Mouse (Mus musculus) ES-E14 (cell line): ENCODE results near the gene Lhfpl2. TPM values are rescaled to one million over a fixed set of nuclear protein-coding genes. Genes with fewer than 3 reads are reported as not detected.

Experiments used
- DNase-seq: peaks from one replicate; pipeline ENCODE4 v3.0.0-alpha.2; 2013; ENCODE audit warnings: low read depth, low spot score
- H3K27ac ChIP-seq: 2 replicates; pipeline ENCODE4 v1.5.1; 2012; ENCODE audit warnings: low read depth, mild to moderate bottlenecking, low read length, moderate library complexity, mixed read lengths; ENCODE audit not compliant: poor library complexity, insufficient read depth, severe bottlenecking
- H3K36me3 ChIP-seq: 2 replicates; pipeline ENCODE4 v1.6.1; 2012; ENCODE audit warnings: mild to moderate bottlenecking, low read length, moderate library complexity, mixed read lengths; ENCODE audit not compliant: control insufficient read depth, poor library complexity, insufficient read depth, severe bottlenecking
- H3K4me1 ChIP-seq, 2 experiments: fragments of 150-350 bp in 1 of 2; sonication (generic) in 1 of 2; 2 replicates each; pipeline ENCODE4 v1.6.1; 2012; ENCODE audit warnings: low read length in 2 of 2, mild to moderate bottlenecking in 1 of 2, mixed read lengths in 1 of 2; ENCODE audit not compliant: control insufficient read depth in 2 of 2, insufficient read depth in 2 of 2, poor library complexity in 1 of 2
- H3K4me3 ChIP-seq, 2 experiments: fragments of 150-350 bp in 1 of 2; sonication (generic) in 1 of 2; 2 replicates each; pipeline ENCODE4 v1.5.1; 2012; ENCODE audit warnings: low read length in 2 of 2, low read depth in 1 of 2, mild to moderate bottlenecking in 1 of 2, mixed read lengths in 1 of 2; ENCODE audit not compliant: insufficient read depth in 1 of 2, poor library complexity in 1 of 2, severe bottlenecking in 1 of 2
- H3K9ac ChIP-seq: 2 replicates; pipeline ENCODE4 v1.6.1; 2012; ENCODE audit warnings: low read depth, mild to moderate bottlenecking, low read length, mixed read lengths; ENCODE audit not compliant: poor library complexity, insufficient read depth, severe bottlenecking
- H3K9me3 ChIP-seq: fragments of 150-350 bp; sonication (generic); 2 replicates; pipeline ENCODE4 v1.6.1; 2012; ENCODE audit warnings: low read depth, mild to moderate bottlenecking, low read length; ENCODE audit not compliant: control insufficient read depth, insufficient read depth
- CHD2 ChIP-seq: IDR thresholded peaks from 2 replicates; pipeline ENCODE4 v1.6.1; 2014; ENCODE audit warnings: mild to moderate bottlenecking, low read depth, low read length, inconsistent platforms
- HCFC1 ChIP-seq: IDR thresholded peaks from 2 replicates; pipeline ENCODE4 v1.6.1; 2012; ENCODE audit warnings: low read length, inconsistent platforms, borderline replicate concordance; ENCODE audit not compliant: insufficient read depth
- MAFK ChIP-seq: IDR thresholded peaks from 2 replicates; pipeline ENCODE4 v1.6.1; 2014; ENCODE audit warnings: mild to moderate bottlenecking, low read depth, low read length, inconsistent platforms; ENCODE audit not compliant: insufficient read depth
- ZC3H11A ChIP-seq: IDR thresholded peaks from 2 replicates; pipeline ENCODE4 v1.6.1; 2012; ENCODE audit warnings: low read depth, mild to moderate bottlenecking, inconsistent platforms, low read length, borderline replicate concordance
- ZNF384 ChIP-seq: IDR thresholded peaks from 2 replicates; pipeline ENCODE4 v1.6.1; 2012; ENCODE audit warnings: low read depth, low read length, inconsistent platforms
- in situ Hi-C, 2 experiments: fragments of 600-800 bp; cut with MboI; formaldehyde crosslinking; loops; one replicate each; pipeline ENCODE4 v1.15.1; 2025; ENCODE audit warnings: low sequenced_read_pairs in 2 of 2, inconsistent platforms in 1 of 2; ENCODE audit not compliant: unreplicated experiment in 2 of 2
- total RNA-seq: library from RNA; depleted of rRNA; stranded (reverse); fragments of 300-350 nt; gene quantifications from 2 replicates; pipeline ENCODE4 v1.2.3, GENCODE M21; 2012

The Lhfpl2 gene
- total RNA-seq, 1 experiment, result 8.8 TPM

DNA sequence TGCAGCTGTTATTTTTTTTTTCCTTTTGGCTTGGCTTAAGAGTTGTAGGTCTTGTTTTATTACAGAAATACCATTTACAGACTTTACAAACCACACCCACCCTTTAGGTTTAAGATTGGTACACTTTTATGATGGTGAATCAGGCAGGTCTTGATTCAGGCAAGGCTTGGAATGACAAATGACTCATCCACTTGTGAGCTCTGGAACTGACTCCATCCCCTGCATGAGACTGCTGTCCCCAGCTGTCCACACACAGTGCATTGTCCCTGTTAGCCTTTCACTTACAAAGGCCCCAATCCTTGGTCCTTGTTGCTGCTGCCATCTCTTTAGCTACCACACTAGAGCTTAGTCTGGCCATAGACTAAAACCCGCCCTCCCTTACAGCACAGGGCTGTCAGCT, 132.8 kb downstream of the Lhfpl2 start:
- in situ Hi-C loops, result no loop called here
- Histone ChIP-seq H3K27ac (no peak overlapping the region), H3K9ac (no peak overlapping the region), H3K36me3 (no peaks in the 10 kb centered on the region), H3K9me3 (no peaks in the 10 kb centered on the region), H3K4me1 (0 out of 4 replicates have a peak, but pooled peaks cover 0 to 2% of the 10 kb centered on the region in 2 experiments), H3K4me3 (no peak overlapping the region)
- DNase-seq, result no peak
- TF ChIP-seq HCFC1 (no peak), CHD2 (no peak), ZC3H11A (no peak), MAFK (no peak), ZNF384 (no peak)

DNA sequence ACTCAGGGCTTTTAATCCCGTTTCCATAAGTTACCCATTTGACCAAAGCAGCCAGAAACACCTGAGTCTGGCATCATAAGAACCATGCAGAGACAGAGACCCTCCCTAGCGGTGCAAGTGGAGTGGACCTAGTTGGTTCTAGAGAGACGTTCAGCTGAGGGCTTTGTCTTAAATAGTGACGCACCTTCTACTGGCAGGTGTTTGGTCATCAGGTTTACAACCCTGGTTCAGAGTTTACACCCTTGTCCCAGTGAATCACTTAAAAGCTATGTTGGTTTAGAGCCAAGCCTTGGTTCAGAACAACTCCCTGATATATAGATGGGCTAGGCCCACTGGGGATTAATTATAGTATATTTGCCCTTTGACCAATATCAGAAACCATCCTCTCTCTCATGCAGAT, 135.6 kb downstream of the Lhfpl2 start:
- no peak overlapping the region for H3K9ac ChIP-seq
- no peaks in the 10 kb centered on the region for H3K4me1 ChIP-seq
- no peak overlapping the region for H3K4me3 ChIP-seq
- H3K36me3 ChIP-seq, result no peaks in the 10 kb centered on the region
- TF ChIP-seq ZNF384 (no peak), HCFC1 (no peak), MAFK (no peak), CHD2 (no peak), ZC3H11A (no peak)
- no peaks in the 10 kb centered on the region for H3K9me3 ChIP-seq
- no peak overlapping the region for H3K27ac ChIP-seq
- DNase-seq, result no peak
- in situ Hi-C loops, result no loop called here

DNA sequence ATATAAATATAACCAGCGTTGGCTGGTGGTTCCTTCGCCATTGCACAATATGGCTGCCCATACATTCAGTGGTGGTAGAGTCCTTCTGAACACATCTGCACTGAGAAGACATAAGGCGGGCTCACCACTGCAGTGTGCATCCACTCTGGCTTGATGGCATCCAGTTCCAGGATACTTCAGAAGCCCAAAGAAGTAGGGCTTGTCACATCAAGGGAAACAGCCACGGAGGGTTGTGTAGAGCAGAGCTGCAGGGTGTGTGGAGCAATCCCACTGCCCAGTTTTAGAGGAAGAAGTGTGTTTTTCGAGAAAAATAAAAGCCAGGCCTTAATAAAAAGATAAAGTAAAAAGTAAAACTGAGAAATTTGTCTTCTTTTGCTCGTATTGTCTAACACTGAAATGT, 141.0 kb downstream of the Lhfpl2 start:
- in situ Hi-C loops, result no loop called here
- no peaks in the 10 kb centered on the region for H3K4me1 ChIP-seq
- DNase-seq, result no peak
- H3K9ac ChIP-seq, result no peak overlapping the region
- no peak overlapping the region for H3K4me3 ChIP-seq
- H3K36me3 ChIP-seq, result no peaks in the 10 kb centered on the region; the same call in 1 of the 2 replicates
- H3K27ac ChIP-seq, result no peak overlapping the region
- no peaks in the 10 kb centered on the region for H3K9me3 ChIP-seq
- TF ChIP-seq ZC3H11A (no peak), ZNF384 (no peak), HCFC1 (no peak), MAFK (no peak), CHD2 (no peak)

DNA sequence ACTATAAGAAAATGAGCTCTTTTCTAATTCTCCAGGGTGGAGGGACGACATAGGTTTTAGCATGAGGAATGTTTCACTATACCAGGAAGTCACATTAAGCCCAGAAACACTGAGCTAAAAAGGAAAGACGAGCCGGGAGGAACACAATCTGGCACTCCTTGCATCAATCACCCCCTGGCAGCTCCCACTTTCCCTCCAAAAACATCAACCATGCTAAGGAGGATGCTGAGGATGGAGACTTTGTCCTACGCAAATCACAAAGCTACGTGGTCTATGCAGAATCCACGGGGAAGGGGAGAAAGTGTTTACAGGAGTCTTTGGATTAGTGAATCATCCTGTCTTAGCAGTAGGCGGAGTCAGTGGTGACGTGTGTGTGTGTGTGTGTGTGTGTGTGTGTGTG, 142.2 kb downstream of the Lhfpl2 start:
- no peak overlapping the region for H3K4me3 ChIP-seq
- no peak overlapping the region for H3K9ac ChIP-seq
- no peak for DNase-seq
- H3K27ac ChIP-seq, result no peak overlapping the region
- no peak for TF ChIP-seq MAFK
- no peak for TF ChIP-seq ZC3H11A
- TF ChIP-seq CHD2, result no peak
- no peak for TF ChIP-seq ZNF384
- no peak for TF ChIP-seq HCFC1
- no peaks in the 10 kb centered on the region for H3K4me1 ChIP-seq
- no peaks in the 10 kb centered on the region for H3K9me3 ChIP-seq
- in situ Hi-C loops, result no loop called here
- no peaks in the 10 kb centered on the region; the same call in 1 of the 2 replicates for H3K36me3 ChIP-seq

DNA sequence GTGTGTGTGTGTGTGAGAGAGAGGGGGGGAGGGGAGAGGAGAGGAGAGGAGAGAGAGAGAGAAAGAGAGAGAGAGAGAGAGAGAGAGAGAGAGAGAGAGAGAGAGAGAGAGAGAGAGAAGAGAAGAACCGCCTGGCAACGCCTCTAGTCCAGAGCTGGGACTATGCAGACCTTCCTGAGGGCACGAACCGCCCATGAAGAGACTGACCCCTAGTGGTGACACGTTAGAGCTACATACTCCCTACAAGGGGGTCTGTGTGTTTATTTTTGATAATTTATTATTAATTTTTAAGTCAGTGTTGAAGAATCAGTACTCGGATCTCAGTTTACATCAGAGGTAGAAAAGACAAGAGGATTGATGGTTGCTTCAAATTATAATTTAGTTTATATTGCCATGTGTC, 147.6 kb downstream of the Lhfpl2 start:
- peaks cover 3% of the 10 kb centered on the region; the same call in 1 of the 2 replicates for H3K36me3 ChIP-seq
- no peak overlapping the region for H3K9ac ChIP-seq
- no peak overlapping the region for H3K27ac ChIP-seq
- no peak overlapping the region for H3K4me3 ChIP-seq
- TF ChIP-seq ZC3H11A (peak; percentile 32; the same call in 1 of the 2 replicates), ZNF384 (no peak)
- peak; percentile 33 for DNase-seq
- in situ Hi-C loops, result no loop called here
- no peaks in the 10 kb centered on the region for H3K9me3 ChIP-seq
- no peaks in the 10 kb centered on the region for H3K4me1 ChIP-seq
